Mouse (Mus musculus) lung, embryonic 16.5 days (tissue): ENCODE results near the gene Cacng6. TPM values are rescaled to one million over a fixed set of nuclear protein-coding genes. Genes with fewer than 3 reads are reported as not detected.

ENCODE experiments used
- ATAC-seq: fragments of 200-750 bp; cut with Nextera tagmentation; 2 replicates; pipeline ENCODE4 v1.8.0; 2017; ENCODE audit warnings: low read depth, mild to moderate bottlenecking, moderate library complexity
- H3K27ac ChIP-seq: fragments of 300-500 bp; sonication (generic); 2 replicates; pipeline ENCODE4 v1.5.1; 2014; ENCODE audit warnings: mild to moderate bottlenecking, control low read depth, low read length
- H3K27me3 ChIP-seq: fragments of 300-500 bp; sonication (generic); 2 replicates; pipeline ENCODE4 v1.6.1; 2014; ENCODE audit warnings: low read depth, low read length, mixed read lengths; ENCODE audit not compliant: control insufficient read depth, insufficient read depth
- H3K36me3 ChIP-seq: fragments of 300-500 bp; sonication (generic); 2 replicates; pipeline ENCODE4 v1.6.1; 2014; ENCODE audit warnings: low read length; ENCODE audit not compliant: control insufficient read depth, insufficient read depth
- H3K4me1 ChIP-seq: fragments of 300-500 bp; sonication (generic); replicated peaks from 2 replicates; pipeline ENCODE4 v1.6.1; 2014; ENCODE audit warnings: low read length, mixed read lengths; ENCODE audit not compliant: control insufficient read depth, insufficient read depth
- H3K4me2 ChIP-seq: fragments of 300-500 bp; sonication (generic); 2 replicates; pipeline ENCODE4 v1.6.1; 2014; ENCODE audit warnings: low read depth, low read length, control low read depth
- H3K4me3 ChIP-seq: fragments of 300-500 bp; sonication (generic); 2 replicates; pipeline ENCODE4 v1.5.1; 2014; ENCODE audit warnings: mild to moderate bottlenecking, low read length, control low read depth
- H3K9ac ChIP-seq: fragments of 300-500 bp; sonication (generic); 2 replicates; pipeline ENCODE4 v1.6.1; 2014; ENCODE audit warnings: low read length, control low read depth
- H3K9me3 ChIP-seq: fragments of 300-500 bp; sonication (generic); 2 replicates; pipeline ENCODE4 v1.6.1; 2016; ENCODE audit warnings: low read length; ENCODE audit not compliant: control insufficient read depth
- WGBS: fragments of 180-500 bp; shearing (Covaris S2); extraction: QIAGEN DNeasy Blood & Tissue Kit; methylation state at CpG from one replicate; pipeline ENCODE4 v1.1.7; 2014; 5-methylcytosine and 5-hydroxymethylcytosine counted together
- polyA plus RNA-seq: library from polyadenylated mRNA; unstranded; fragments of >200 nt; fragmentation: Nextera tagmentation; extraction: Ambion mirVana; gene quantifications from 2 replicates; pipeline ENCODE4 v1.2.1, GENCODE M21; 2015

The Cacng6 gene
- polyA plus RNA-seq, 1 experiment from 2014 or later = 0.19 TPM

DNA sequence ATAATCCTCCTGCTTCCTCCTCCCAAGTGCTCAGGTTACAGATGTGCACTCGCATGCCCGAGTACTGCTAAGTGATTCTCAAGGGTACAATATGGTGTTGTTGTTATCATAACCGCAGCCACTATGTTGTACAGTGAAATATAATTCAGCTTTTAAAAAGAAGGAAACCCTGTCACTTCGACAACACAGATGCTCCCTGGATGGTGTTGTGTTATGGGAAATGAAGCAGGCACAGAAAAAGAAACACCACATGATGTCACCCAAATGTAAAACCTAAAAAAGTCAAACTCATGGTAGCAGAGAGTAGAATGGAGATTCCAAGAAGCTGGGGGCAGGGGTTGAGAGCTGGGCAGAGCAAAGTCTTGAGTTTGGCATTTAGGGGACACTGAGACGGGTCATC is 26.7 kb downstream of the Cacng6 start:
- Histone ChIP-seq H3K4me1 (no peaks in the 10 kb centered on the region), H3K9ac (no peak overlapping the region), H3K9me3 (no peaks in the 10 kb centered on the region), H3K27ac (no peak overlapping the region), H3K4me2 (no peak overlapping the region), H3K4me3 (no peak overlapping the region), H3K27me3 (no peaks in the 10 kb centered on the region), H3K36me3 (no peaks in the 10 kb centered on the region)
- WGBS = 43% methylated on average over 5 of the region's 5 CpGs
- no peak for ATAC-seq

DNA sequence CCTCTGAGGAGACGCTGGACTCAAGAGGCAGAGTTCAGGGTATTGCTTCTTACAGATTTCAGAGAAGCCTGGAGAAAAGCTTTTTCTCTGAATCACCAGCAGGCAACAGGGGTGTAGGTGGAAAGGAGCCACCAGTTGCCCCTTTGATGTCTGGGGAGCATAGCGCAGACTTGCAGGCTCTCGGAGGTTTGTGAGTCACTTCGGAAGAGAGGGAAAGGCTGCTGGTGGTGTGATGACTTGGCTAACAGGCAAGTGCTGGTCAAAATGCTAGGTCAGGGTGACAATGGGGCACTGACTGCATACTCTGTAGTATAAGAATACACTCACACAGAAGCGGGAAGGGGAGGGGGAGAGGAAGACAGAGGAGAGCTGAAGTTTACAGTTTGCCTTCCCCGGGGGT is 27.2 kb downstream of the Cacng6 start:
- Histone ChIP-seq H3K9me3 (no peaks in the 10 kb centered on the region), H3K27ac (no peak overlapping the region), H3K9ac (no peak overlapping the region), H3K36me3 (no peaks in the 10 kb centered on the region), H3K4me1 (no peaks in the 10 kb centered on the region), H3K27me3 (no peaks in the 10 kb centered on the region), H3K4me3 (no peak overlapping the region), H3K4me2 (no peak overlapping the region)
- 12% methylated on average over 6 of the region's 6 CpGs for WGBS
- no peak for ATAC-seq

DNA sequence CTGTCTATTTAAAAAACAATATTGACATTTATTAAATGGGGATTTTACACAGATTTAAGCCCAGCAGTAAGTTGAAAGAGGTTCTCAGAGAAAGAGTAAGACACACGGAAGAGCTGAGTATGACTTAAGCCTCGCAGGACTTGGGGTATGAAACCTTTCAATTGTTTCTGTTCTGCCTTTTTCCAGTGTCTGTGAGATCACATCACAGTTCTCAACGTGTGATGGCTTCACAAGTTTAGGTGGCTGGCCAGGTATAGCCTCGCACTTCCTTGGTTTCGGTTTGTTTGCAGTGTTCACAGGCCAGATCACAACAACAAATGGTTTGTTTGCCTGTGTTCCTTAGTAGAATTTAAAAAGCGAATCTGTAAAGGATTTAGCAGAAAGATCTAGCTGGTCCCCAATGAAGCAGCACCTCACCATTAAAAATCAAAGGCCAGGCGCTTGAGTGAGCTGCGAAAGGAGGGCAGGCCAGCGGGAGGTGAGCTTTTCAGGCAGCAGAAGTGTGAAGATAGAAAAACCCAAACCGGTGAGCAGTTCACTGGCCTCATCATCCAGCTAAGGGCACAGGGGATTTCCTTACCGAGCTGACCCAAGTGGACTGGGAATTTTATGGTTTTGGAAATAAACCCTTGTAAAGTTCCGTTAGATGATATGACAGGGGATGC is 29.0 kb downstream of the Cacng6 start:
- no peak for ATAC-seq
- Histone ChIP-seq H3K27ac (no peak overlapping the region), H3K9ac (no peak overlapping the region), H3K9me3 (no peaks in the 10 kb centered on the region), H3K4me2 (no peak overlapping the region), H3K27me3 (no peaks in the 10 kb centered on the region), H3K36me3 (no peaks in the 10 kb centered on the region), H3K4me3 (no peak overlapping the region), H3K4me1 (no peaks in the 10 kb centered on the region)
- 37% methylated on average over 12 of the region's 12 CpGs for WGBS

DNA sequence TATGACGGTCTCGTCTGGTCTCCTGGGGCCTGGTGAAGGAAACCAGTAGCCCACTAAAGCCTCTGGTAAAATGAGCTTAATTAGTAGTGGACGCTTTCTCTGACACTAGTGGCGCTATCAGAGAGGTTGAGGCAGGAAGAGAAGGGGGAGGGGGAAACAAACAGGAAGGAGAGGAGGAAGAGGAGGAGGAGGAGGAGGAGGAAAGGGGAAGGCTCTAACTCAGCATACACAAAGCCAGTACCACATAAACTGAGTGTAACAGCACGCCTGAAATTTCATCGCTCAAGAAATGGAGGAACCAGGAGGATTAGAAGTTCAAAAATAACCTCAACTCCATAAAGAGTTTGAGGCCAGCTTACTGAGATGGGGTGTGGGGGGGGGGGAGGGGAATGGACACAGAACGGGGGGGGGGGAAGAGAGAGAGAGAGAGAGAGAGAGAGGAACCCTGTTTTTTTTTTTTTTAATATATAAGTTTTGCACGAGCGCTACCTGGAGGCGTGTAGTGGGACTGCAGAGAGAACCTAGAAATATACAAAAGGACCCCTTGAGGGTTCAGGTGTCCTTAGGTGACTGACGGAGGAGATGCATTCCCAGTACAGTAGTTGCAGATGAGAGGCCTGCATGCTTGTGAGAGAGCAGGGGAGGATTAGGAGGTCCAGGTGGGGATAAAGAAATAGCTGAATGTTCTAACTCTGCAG is 29.6 kb downstream of the Cacng6 start:
- Histone ChIP-seq H3K27me3 (no peaks in the 10 kb centered on the region), H3K9me3 (no peaks in the 10 kb centered on the region), H3K27ac (no peak overlapping the region), H3K9ac (no peak overlapping the region), H3K4me2 (no peak overlapping the region), H3K4me3 (no peak overlapping the region), H3K36me3 (no peaks in the 10 kb centered on the region), H3K4me1 (no peaks in the 10 kb centered on the region)
- WGBS = 49% methylated on average over 10 of the region's 11 CpGs
- no peak for ATAC-seq

DNA sequence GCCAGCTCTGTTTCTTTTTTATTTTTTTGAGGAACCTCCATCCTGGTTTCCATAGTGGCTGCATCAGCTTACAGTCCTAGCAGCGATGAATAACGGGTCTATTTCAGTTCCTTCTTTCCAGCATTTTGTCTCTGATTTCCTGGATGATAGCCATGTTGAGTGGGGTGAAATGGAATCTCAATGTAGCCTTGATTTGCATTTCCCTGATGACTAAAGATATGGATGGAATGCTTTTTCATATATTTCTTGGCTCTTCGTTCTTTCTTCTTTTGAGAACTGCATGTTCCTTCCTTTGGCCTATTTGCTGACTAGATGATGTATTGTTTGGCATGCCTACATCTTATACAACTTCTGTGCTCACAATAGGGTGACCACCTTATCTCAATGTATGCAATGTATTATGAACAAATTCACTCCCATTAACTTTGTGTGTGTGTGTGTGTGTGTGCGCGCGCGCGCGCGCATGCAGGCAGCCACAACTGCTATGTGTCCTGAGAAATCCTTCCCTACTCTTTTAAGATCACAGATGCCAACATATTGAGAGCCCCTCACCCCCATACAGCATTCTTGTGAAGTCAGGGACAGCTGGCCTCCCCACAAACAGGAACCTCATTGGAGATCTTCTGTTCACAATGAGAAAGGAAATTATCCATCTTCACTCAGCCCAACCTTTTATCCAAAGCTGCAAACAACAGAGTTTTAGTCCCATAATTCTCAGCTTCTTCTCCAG is 33.3 kb downstream of the Cacng6 start:
- H3K4me3 ChIP-seq = no peak overlapping the region
- ATAC-seq = no peak

DNA sequence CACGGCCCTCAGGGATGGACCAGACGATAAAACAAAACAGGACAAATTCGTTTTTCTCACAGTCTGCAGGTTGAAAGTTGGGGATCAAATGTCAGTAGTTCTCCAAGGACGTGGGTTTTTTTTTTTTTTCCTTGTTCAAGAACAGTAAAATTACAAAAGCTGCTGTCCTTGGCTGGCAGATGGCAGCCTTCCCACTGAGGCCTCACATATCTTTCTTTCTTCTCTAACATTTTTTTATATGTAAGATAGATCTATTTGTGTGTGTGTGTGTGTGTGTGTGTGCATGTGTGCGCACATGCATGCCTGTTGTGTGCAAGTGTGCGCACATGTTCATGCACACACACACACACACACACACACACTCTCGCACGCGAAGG is 33.8 kb downstream of the Cacng6 start:
- Histone ChIP-seq H3K4me2 (no peak overlapping the region), H3K9me3 (no peaks in the 10 kb centered on the region), H3K9ac (no peak overlapping the region), H3K4me1 (no peaks in the 10 kb centered on the region), H3K27ac (no peak overlapping the region), H3K27me3 (no peaks in the 10 kb centered on the region), H3K36me3 (no peaks in the 10 kb centered on the region), H3K4me3 (no peak overlapping the region)
- ATAC-seq = no peak
- WGBS = 70% methylated on average over 9 of the region's 9 CpGs

More for the DNA sequence above, 33.3 kb downstream of the Cacng6 start:
- Histone ChIP-seq H3K27me3 (no peaks in the 10 kb centered on the region), H3K4me2 (no peak overlapping the region), H3K4me1 (no peaks in the 10 kb centered on the region), H3K27ac (no peak overlapping the region), H3K36me3 (no peaks in the 10 kb centered on the region), H3K9me3 (no peaks in the 10 kb centered on the region), H3K9ac (no peak overlapping the region)
- WGBS = 93% methylated on average over 10 of the region's 10 CpGs

DNA sequence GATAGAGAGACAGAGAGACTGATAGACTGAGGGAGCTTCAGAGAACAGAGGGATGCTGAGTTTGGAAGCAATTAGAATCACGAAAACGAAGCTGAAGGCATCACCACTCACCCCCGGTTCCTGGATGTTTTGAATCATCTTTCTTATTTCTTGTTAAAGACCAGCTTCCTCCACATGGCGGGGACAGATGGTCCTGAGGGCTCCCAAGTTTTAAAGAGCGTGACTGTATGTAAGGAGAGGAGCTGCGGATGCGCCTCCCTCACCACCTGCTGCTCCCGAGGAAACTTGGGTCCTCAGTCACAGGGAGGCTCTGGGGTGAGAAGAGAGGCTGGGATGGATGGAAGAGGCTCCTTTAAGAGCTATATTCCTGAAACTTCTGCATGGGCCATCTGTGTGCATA is 36.3 kb downstream of the Cacng6 start:
- H3K4me2 ChIP-seq = no peak overlapping the region
- H3K9ac ChIP-seq = no peak overlapping the region
- no peak overlapping the region for H3K4me3 ChIP-seq
- H3K9me3 ChIP-seq = no peaks in the 10 kb centered on the region
- no peak for ATAC-seq
- H3K27me3 ChIP-seq = no peaks in the 10 kb centered on the region
- no peak overlapping the region for H3K27ac ChIP-seq
- whole genome bisulfite sequencing = 82% methylated on average over 8 of the region's 8 CpGs
- H3K36me3 ChIP-seq = no peaks in the 10 kb centered on the region
- no peaks in the 10 kb centered on the region for H3K4me1 ChIP-seq

DNA sequence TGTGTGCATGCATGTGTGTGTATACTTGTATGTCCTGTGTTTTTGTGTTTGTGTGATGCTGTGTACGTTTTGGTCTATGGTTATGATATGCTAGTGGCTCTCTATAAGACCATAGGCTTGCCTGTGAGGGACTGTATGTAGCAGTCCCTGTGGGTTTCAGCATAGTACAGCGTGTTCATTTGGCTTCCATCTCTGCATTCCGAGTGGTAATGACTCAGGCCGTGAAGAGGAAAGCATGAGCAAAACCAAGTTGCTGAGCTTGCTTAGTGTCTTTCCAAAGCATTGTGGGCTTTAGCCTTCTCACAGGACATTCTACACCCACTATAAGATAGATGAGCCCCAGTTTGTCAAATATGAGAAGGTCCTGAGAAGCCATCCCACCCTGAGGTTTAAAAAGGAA is 39.3 kb downstream of the Cacng6 start:
- no peak overlapping the region for H3K4me2 ChIP-seq
- no peaks in the 10 kb centered on the region for H3K27me3 ChIP-seq
- no peaks in the 10 kb centered on the region for H3K9me3 ChIP-seq
- H3K27ac ChIP-seq = no peak overlapping the region
- ATAC-seq = no peak
- no peaks in the 10 kb centered on the region for H3K36me3 ChIP-seq
- no peaks in the 10 kb centered on the region for H3K4me1 ChIP-seq
- 67% methylated on average over 4 of the region's 4 CpGs for WGBS
- H3K9ac ChIP-seq = no peak overlapping the region
- H3K4me3 ChIP-seq = no peak overlapping the region

DNA sequence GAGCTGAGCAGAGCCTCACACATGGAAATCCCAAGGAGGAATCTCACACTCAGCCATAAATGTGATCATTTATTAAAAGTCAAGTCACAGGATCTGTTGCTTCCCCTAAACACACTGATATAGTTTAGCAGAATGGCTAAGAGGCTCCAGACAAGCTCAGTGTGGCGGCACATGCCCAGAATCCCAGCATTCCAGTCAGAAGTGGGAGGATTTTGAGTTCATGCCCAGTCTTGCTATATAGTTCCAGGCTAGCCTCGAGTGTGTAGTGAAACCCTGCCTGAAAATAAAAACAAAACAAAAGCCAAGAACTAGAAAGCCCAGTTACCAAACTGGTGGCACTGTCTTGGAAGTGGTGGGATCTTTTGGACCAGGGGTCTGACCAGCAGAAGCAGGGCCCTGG is 44.6 kb downstream of the Cacng6 start:
- no peak for ATAC-seq
- no peak overlapping the region for H3K27ac ChIP-seq
- WGBS = 36% methylated on average over 2 of the region's 2 CpGs

More for the DNA sequence above, 44.6 kb downstream of the Cacng6 start:
- H3K36me3 ChIP-seq = no peaks in the 10 kb centered on the region
- H3K4me2 ChIP-seq = no peak overlapping the region
- no peaks in the 10 kb centered on the region for H3K4me1 ChIP-seq
- no peaks in the 10 kb centered on the region for H3K9me3 ChIP-seq
- H3K4me3 ChIP-seq = no peak overlapping the region
- H3K9ac ChIP-seq = no peak overlapping the region
- H3K27me3 ChIP-seq = no peaks in the 10 kb centered on the region
